Mouse (Mus musculus) heart, embryonic 13.5 days (tissue): ENCODE data around the gene Ccdc83. TPM values are rescaled to one million over a fixed set of nuclear protein-coding genes. Genes with fewer than 3 reads are reported as not detected.

Experiments used
- ATAC-seq: fragments of 200-750 bp; cut with Nextera tagmentation; 2 replicates; pipeline ENCODE4 v1.8.0; 2017; ENCODE audit warnings: moderate TSS enrichment; ENCODE audit not compliant: insufficient number of reproducible peaks, low FRiP score, low TSS enrichment; ENCODE audit errors: extremely low read depth
- H3K27ac ChIP-seq: fragments of 300-500 bp; sonication (generic); replicated peaks from 2 replicates; pipeline ENCODE4 v1.5.1; 2015; ENCODE audit warnings: moderate library complexity, mild to moderate bottlenecking, inconsistent platforms
- H3K27me3 ChIP-seq: fragments of 300-500 bp; sonication (generic); replicated peaks from 2 replicates; pipeline ENCODE4 v1.6.1; 2015; ENCODE audit warnings: mild to moderate bottlenecking, inconsistent platforms
- H3K36me3 ChIP-seq: fragments of 300-500 bp; sonication (generic); 2 replicates; pipeline ENCODE4 v1.6.1; 2015; ENCODE audit warnings: mild to moderate bottlenecking, inconsistent platforms
- H3K4me1 ChIP-seq: fragments of 300-500 bp; sonication (generic); 2 replicates; pipeline ENCODE4 v1.6.1; 2015; ENCODE audit warnings: inconsistent platforms
- H3K4me2 ChIP-seq: fragments of 300-500 bp; sonication (generic); 2 replicates; pipeline ENCODE4 v1.6.1; 2015; ENCODE audit warnings: inconsistent platforms, mild to moderate bottlenecking, moderate library complexity
- H3K4me3 ChIP-seq: fragments of 300-500 bp; sonication (generic); 2 replicates; pipeline ENCODE4 v1.5.1; 2015; ENCODE audit warnings: moderate library complexity, mild to moderate bottlenecking, inconsistent platforms
- H3K9ac ChIP-seq: fragments of 300-500 bp; sonication (generic); 2 replicates; pipeline ENCODE4 v1.6.1; 2015; ENCODE audit warnings: inconsistent platforms, mild to moderate bottlenecking, moderate library complexity
- H3K9me3 ChIP-seq: fragments of 300-500 bp; sonication (generic); 2 replicates; pipeline ENCODE4 v1.6.1; 2016; ENCODE audit warnings: inconsistent platforms
- WGBS: fragments of 180-500 bp; shearing (Covaris S2); methylation state at CpG from one replicate; pipeline ENCODE4 v1.1.7; 2015; ENCODE audit warnings: mixed read lengths; 5-methylcytosine and 5-hydroxymethylcytosine counted together
- polyA plus RNA-seq: library from polyadenylated mRNA; unstranded; fragments of >200 nt; fragmentation: Nextera tagmentation; extraction: Ambion mirVana; gene quantifications from 2 replicates; pipeline ENCODE4 v1.2.1, GENCODE M21; 2015

Gene Ccdc83
- polyA plus RNA-seq, 1 experiment from 2014 or later = not detected

- Histone ChIP-seq H3K27me3 (no peaks in the 10 kb centered on the region), H3K9me3 (no peaks in the 10 kb centered on the region), H3K4me3 (no peak overlapping the region), H3K36me3 (peaks cover 39% of the 10 kb centered on the region), H3K4me1 (peaks cover 3% of the 10 kb centered on the region; the same call in 1 of the 2 replicates), H3K4me2 (no peak overlapping the region), H3K27ac (no peak overlapping the region), H3K9ac (no peak overlapping the region)
- no peak for ATAC-seq
Measured at GRCm38 (mm10) chr7:90210947-90211346, 54.6 kb downstream of the Ccdc83 start.

GRCm38 (mm10) chr7:90210116-90210515 lies 55.5 kb downstream of the Ccdc83 start:
- Histone ChIP-seq H3K27ac (no peak overlapping the region), H3K36me3 (peaks cover 45% of the 10 kb centered on the region), H3K27me3 (no peaks in the 10 kb centered on the region), H3K4me1 (peaks cover 8% of the 10 kb centered on the region), H3K9me3 (no peaks in the 10 kb centered on the region), H3K4me3 (no peak overlapping the region), H3K4me2 (no peak overlapping the region), H3K9ac (no peak overlapping the region)
- no peak for ATAC-seq
- 85% methylated on average over 2 of the region's 2 CpGs for WGBS

GRCm38 (mm10) chr7:90203914-90204313 lies 61.7 kb downstream of the Ccdc83 start:
- ATAC-seq = no peak
- Histone ChIP-seq H3K4me2 (no peak overlapping the region), H3K27me3 (no peaks in the 10 kb centered on the region), H3K4me3 (no peak overlapping the region), H3K4me1 (peaks cover 24% of the 10 kb centered on the region), H3K9ac (no peak overlapping the region), H3K36me3 (peaks cover 65% of the 10 kb centered on the region), H3K27ac (no peak overlapping the region), H3K9me3 (no peaks in the 10 kb centered on the region)
- WGBS = 82% methylated on average over 2 of the region's 2 CpGs

GRCm38 (mm10) chr7:90201877-90202465 lies 63.6 kb downstream of the Ccdc83 start:
- H3K4me3 ChIP-seq = no peak overlapping the region
- H3K4me2 ChIP-seq = no peak overlapping the region
- H3K9ac ChIP-seq = no peak overlapping the region
- no peak for ATAC-seq
- no peaks in the 10 kb centered on the region for H3K9me3 ChIP-seq
- 59% methylated on average over 2 of the region's 2 CpGs for WGBS
- H3K4me1 ChIP-seq = peaks cover 24% of the 10 kb centered on the region
- no peak overlapping the region for H3K27ac ChIP-seq
- no peaks in the 10 kb centered on the region for H3K27me3 ChIP-seq
- H3K36me3 ChIP-seq = peaks cover 65% of the 10 kb centered on the region

GRCm38 (mm10) chr7:90200251-90200650 lies 65.3 kb downstream of the Ccdc83 start:
- Histone ChIP-seq H3K4me1 (peaks cover 16% of the 10 kb centered on the region), H3K9ac (no peak overlapping the region), H3K4me3 (no peak overlapping the region), H3K27ac (no peak overlapping the region), H3K9me3 (no peaks in the 10 kb centered on the region), H3K27me3 (no peaks in the 10 kb centered on the region), H3K4me2 (no peak overlapping the region), H3K36me3 (peaks cover 64% of the 10 kb centered on the region)
- 90% methylated on average over 5 of the region's 5 CpGs for WGBS
- ATAC-seq = no peak

DNA sequence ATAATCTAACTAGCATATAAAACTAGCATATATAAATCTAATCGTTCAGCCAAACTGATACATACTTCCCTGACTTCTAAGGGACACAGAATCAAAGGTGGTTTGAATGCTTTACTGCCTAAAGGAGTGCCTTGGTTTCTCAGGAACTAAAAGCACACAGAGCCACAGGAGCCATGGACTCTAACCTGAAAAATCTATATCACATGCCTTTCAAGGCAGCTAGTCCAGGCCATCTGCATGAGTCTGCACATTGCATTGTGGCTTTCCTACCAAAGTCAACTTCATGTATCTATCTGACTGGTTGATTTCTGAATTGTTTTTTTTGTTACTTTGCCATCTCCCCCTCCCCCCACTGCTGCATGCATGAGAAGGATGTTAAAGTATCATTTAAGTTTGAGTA lies 84.9 kb downstream of the Ccdc83 start:
- 97% methylated on average over 1 of the region's 1 CpGs for WGBS
- H3K9me3 ChIP-seq = no peaks in the 10 kb centered on the region
- no peaks in the 10 kb centered on the region for H3K27me3 ChIP-seq
- no peak overlapping the region for H3K4me3 ChIP-seq
- ATAC-seq = no peak
- H3K9ac ChIP-seq = no peak overlapping the region
- H3K27ac ChIP-seq = no peak overlapping the region
- H3K36me3 ChIP-seq = peaks cover 67% of the 10 kb centered on the region
- no peak overlapping the region for H3K4me2 ChIP-seq
- peaks cover 3% of the 10 kb centered on the region; the same call in 1 of the 2 replicates for H3K4me1 ChIP-seq

GRCm38 (mm10) chr7:90175576-90175975 lies 90.0 kb downstream of the Ccdc83 start:
- Histone ChIP-seq H3K9ac (no peak overlapping the region), H3K4me3 (no peak overlapping the region), H3K27me3 (no peaks in the 10 kb centered on the region), H3K4me2 (no peak overlapping the region), H3K4me1 (peaks cover 3% of the 10 kb centered on the region; the same call in 1 of the 2 replicates), H3K36me3 (peaks cover 62% of the 10 kb centered on the region), H3K9me3 (no peaks in the 10 kb centered on the region), H3K27ac (no peak overlapping the region)
- WGBS = 74% methylated on average over 2 of the region's 2 CpGs
- no peak for ATAC-seq

Other genes starting within 250 kb of the Ccdc83 start
- gene Picalm, start 135.6 kb downstream of the Ccdc83 start, polyA plus RNA-seq = 29.1 and 31.0 TPM in 2 replicates
- gene Sytl2, start 36.5 kb upstream of the Ccdc83 start, polyA plus RNA-seq = 7.8 and 7.9 TPM in 2 replicates
- 0.72 and 1.0 TPM in 2 replicates for gene Ccdc89, start 160.8 kb upstream of the Ccdc83 start, polyA plus RNA-seq
- gene Crebzf, start 177.0 kb upstream of the Ccdc83 start, polyA plus RNA-seq = 18.9 and 19.0 TPM in 2 replicates
- 105 and 119 TPM in 2 replicates for gene Tmem126a, start 191.5 kb upstream of the Ccdc83 start, polyA plus RNA-seq
- 29.2 and 32.1 TPM in 2 replicates for gene Tmem126b, start 210.2 kb upstream of the Ccdc83 start, polyA plus RNA-seq
- gene Dlg2, start 210.9 kb upstream of the Ccdc83 start, polyA plus RNA-seq = 7.2 and 10.8 TPM in 2 replicates